Mouse (Mus musculus): ENCODE measurements at regions not wholly inside any gene's neighbourhood (a gene's known extent, or its start where the extent isn't known, plus 50 kb on each side); places are given as distances from the start of the nearest gene placed in this dataset.

- peak; percentile 40 for DNase-seq (ENCODE audit: low read depth, low spot score)
Observed at GRCm38 (mm10) chr2:78095536-78095935, 149.4 kb upstream of the Cwc22 start.

GRCm38 (mm10) chr2:78094921-78095320 is 148.7 kb upstream of the Cwc22 start:
- DNase-seq (ENCODE audit: low read depth, low spot score), result peak; percentile 42

- DNase-seq (ENCODE audit: low read depth, low spot score), result no peak
Observed at GRCm38 (mm10) chr2:78064321-78065037, 118.3 kb upstream of the Cwc22 start.

GRCm38 (mm10) chr2:78059801-78060416 is 113.7 kb upstream of the Cwc22 start:
- DNase-seq (ENCODE audit: low read depth, low spot score), result no peak

- no peak for DNase-seq (ENCODE audit: low read depth, low spot score)
Observed at GRCm38 (mm10) chr2:78058988-78059387, 112.8 kb upstream of the Cwc22 start.

- DNase-seq (ENCODE audit: low read depth, low spot score), result no peak
Observed at GRCm38 (mm10) chr2:78053910-78054309, 107.7 kb upstream of the Cwc22 start.

GRCm38 (mm10) chr2:78050542-78050941 is 104.4 kb upstream of the Cwc22 start:
- DNase-seq (ENCODE audit: low read depth, low spot score), result no peak

- DNase-seq (ENCODE audit: low read depth, low spot score), result peak; percentile 77
Observed at GRCm38 (mm10) chr2:78049248-78049874, 103.2 kb upstream of the Cwc22 start.

GRCm38 (mm10) chr2:78048706-78049055 is 102.5 kb upstream of the Cwc22 start:
- no peak for DNase-seq (ENCODE audit: low read depth, low spot score)

GRCm38 (mm10) chr2:78048030-78048705 is 102.0 kb upstream of the Cwc22 start:
- peak; percentile 30 for DNase-seq (ENCODE audit: low read depth, low spot score)

- DNase-seq (ENCODE audit: low read depth, low spot score), result no peak
Observed at GRCm38 (mm10) chr2:78027319-78027718, 81.1 kb upstream of the Cwc22 start.

GRCm38 (mm10) chr2:78026808-78027207 is 80.6 kb upstream of the Cwc22 start:
- DNase-seq (ENCODE audit: low read depth, low spot score), result no peak

- DNase-seq (ENCODE audit: low read depth, low spot score), result no peak
Observed at GRCm38 (mm10) chr2:78025651-78026435, 79.7 kb upstream of the Cwc22 start.

- no peak for DNase-seq (ENCODE audit: low read depth, low spot score)
Observed at GRCm38 (mm10) chr2:78024981-78025565, 78.9 kb upstream of the Cwc22 start.

- DNase-seq (ENCODE audit: low read depth, low spot score), result no peak
Observed at GRCm38 (mm10) chr2:78023916-78024685, 77.9 kb upstream of the Cwc22 start.

- no peak for DNase-seq (ENCODE audit: low read depth, low spot score)
Observed at GRCm38 (mm10) chr2:78023416-78023815, 77.2 kb upstream of the Cwc22 start.

- DNase-seq (ENCODE audit: low read depth, low spot score), result no peak
Observed at GRCm38 (mm10) chr2:78022756-78023155, 76.6 kb upstream of the Cwc22 start.

- DNase-seq (ENCODE audit: low read depth, low spot score), result peak; percentile 40
Observed at GRCm38 (mm10) chr2:78021905-78022304, 75.7 kb upstream of the Cwc22 start.

GRCm38 (mm10) chr2:78021356-78021900 is 75.3 kb upstream of the Cwc22 start:
- no peak for DNase-seq (ENCODE audit: low read depth, low spot score)

GRCm38 (mm10) chr2:78020516-78020915 is 74.3 kb upstream of the Cwc22 start:
- no peak for DNase-seq (ENCODE audit: low read depth, low spot score)

Measured in ES-CJ7 (cell line).